Mouse (Mus musculus) heart, postnatal 36 days (tissue): Measurements from ENCODE around the gene Ppara. TPM values are rescaled to one million over a fixed set of nuclear protein-coding genes. Genes with fewer than 3 reads are reported as not detected.

Experiments
- DNase-seq, 2 experiments: peaks; one replicate each; pipeline ENCODE4 v3.0.0; 2021 to 2022
- intact Hi-C: fragments of 180-260 bp; cut with DNase I; formaldehyde crosslinking; loops from one replicate; pipeline ENCODE4 v1.15.1; 2025
- total RNA-seq, 2 experiments: library from RNA; stranded (reverse); gene quantifications; 2 replicates each; pipeline ENCODE4 v1.2.3; 2021

Gene Ppara
- 10 to 100 TPM; 39.3 to 53.4 TPM for total RNA-seq

GRCm38 (mm10) chr15:85734571-85735033 is at the start of gene Ppara:
Ppara (plus strand) TSS chr15:85734983.
- DNase-seq, result peak in 1 of 2 experiments; percentile 59
- intact Hi-C loops, result loop anchor here (1.0 kb wide), 2 partner anchors 9 to 77 kb away; partner anchors contain the start of gene Cdpf1

GRCm38 (mm10) chr15:85686641-85687395 is 48.0 kb upstream of the Ppara start:
- intact Hi-C loops, result loop anchor here (2.0 kb wide), 1 partner anchor 14 kb away; no protein-coding TSS in a partner anchor
- peak; percentile 70 to 77 for DNase-seq

GRCm38 (mm10) chr15:85687630-85688410 is 47.0 kb upstream of the Ppara start:
- intact Hi-C loops, result loop anchor here (2.0 kb wide), 1 partner anchor 13 kb away; no protein-coding TSS in a partner anchor
- DNase-seq, result no peak

GRCm38 (mm10) chr15:85688734-85689133 is 46.0 kb upstream of the Ppara start:
- no peak for DNase-seq
- intact Hi-C loops, result no loop called here

GRCm38 (mm10) chr15:85689523-85689922 is 45.3 kb upstream of the Ppara start:
- intact Hi-C loops, result no loop called here
- no peak for DNase-seq

- intact Hi-C loops, result no loop called here
- no peak for DNase-seq
Measured at GRCm38 (mm10) chr15:85690058-85690457, 44.7 kb upstream of the Ppara start.

- intact Hi-C loops, result no loop called here
- no peak for DNase-seq
Measured at GRCm38 (mm10) chr15:85690875-85691274, 43.9 kb upstream of the Ppara start.

- intact Hi-C loops, result no loop called here
- no peak for DNase-seq
Measured at GRCm38 (mm10) chr15:85693115-85693514, 41.7 kb upstream of the Ppara start.

GRCm38 (mm10) chr15:85693819-85694218 is 41.0 kb upstream of the Ppara start:
- intact Hi-C loops, result no loop called here
- DNase-seq, result no peak

- DNase-seq, result no peak
- intact Hi-C loops, result no loop called here
Measured at GRCm38 (mm10) chr15:85694379-85694778, 40.4 kb upstream of the Ppara start.

GRCm38 (mm10) chr15:85695304-85695703 is 39.5 kb upstream of the Ppara start:
- DNase-seq, result no peak
- intact Hi-C loops, result no loop called here

- intact Hi-C loops, result no loop called here
- DNase-seq, result peak in 1 of 2 experiments; percentile 34
Measured at GRCm38 (mm10) chr15:85698345-85699034, 36.3 kb upstream of the Ppara start.

- intact Hi-C loops, result no loop called here
- DNase-seq, result no peak
Measured at GRCm38 (mm10) chr15:85699452-85699851, 35.3 kb upstream of the Ppara start.

- peak in 1 of 2 experiments; percentile 47 for DNase-seq
- intact Hi-C loops, result loop anchor here (2.0 to 10.0 kb wide), 2 partner anchors 13 to 45 kb away; no protein-coding TSS in a partner anchor
Measured at GRCm38 (mm10) chr15:85699862-85700501, 34.8 kb upstream of the Ppara start.

GRCm38 (mm10) chr15:85700716-85701115 is 34.1 kb upstream of the Ppara start:
- DNase-seq, result no peak
- intact Hi-C loops, result loop anchor here (2.0 to 10.0 kb wide), 2 partner anchors 14 to 46 kb away; no protein-coding TSS in a partner anchor

- DNase-seq, result no peak
- intact Hi-C loops, result loop anchor here (2.0 to 10.0 kb wide), 2 partner anchors 15 to 47 kb away; no protein-coding TSS in a partner anchor
Measured at GRCm38 (mm10) chr15:85701128-85701930, 33.5 kb upstream of the Ppara start.

- DNase-seq, result peak in 1 of 2 experiments; percentile 48
- intact Hi-C loops, result loop anchor here (10.0 kb wide), 1 partner anchor 48 kb away; no protein-coding TSS in a partner anchor
Measured at GRCm38 (mm10) chr15:85702411-85702951, 32.3 kb upstream of the Ppara start.

GRCm38 (mm10) chr15:85703194-85703641 is 31.6 kb upstream of the Ppara start:
- DNase-seq, result peak in 1 of 2 experiments; percentile 55
- intact Hi-C loops, result loop anchor here (10.0 kb wide), 1 partner anchor 48 kb away; no protein-coding TSS in a partner anchor

GRCm38 (mm10) chr15:85703858-85704257 is 30.9 kb upstream of the Ppara start:
- DNase-seq, result no peak
- intact Hi-C loops, result loop anchor here (10.0 kb wide), 1 partner anchor 49 kb away; no protein-coding TSS in a partner anchor
